Mouse (Mus musculus) bone marrow, adult 2 months (tissue): ENCODE results near the gene Tmem45b.

ENCODE experiments used
- CTCF ChIP-seq: fragments of 200-500 bp; IDR thresholded peaks from 2 replicates; pipeline ENCODE4 v1.5.1; 2011; ENCODE audit warnings: low read length, control low read depth; ENCODE audit not compliant: control insufficient read depth, insufficient read depth
- POLR2A ChIP-seq: fragments of 200-500 bp; IDR thresholded peaks from 2 replicates; pipeline ENCODE4 v1.6.1; 2011; ENCODE audit warnings: low read depth, mild to moderate bottlenecking, control low read depth, low read length, borderline replicate concordance; ENCODE audit not compliant: control insufficient read depth

- no peak for TF ChIP-seq CTCF
- TF ChIP-seq POLR2A, result no peak
Measured at GRCm38 (mm10) chr9:31439341-31439740, 24.9 kb downstream of the Tmem45b start.
